Mouse (Mus musculus) heart, postnatal 25 days (tissue): ENCODE results near the gene Rnf225. TPM values are rescaled to one million over a fixed set of nuclear protein-coding genes. Genes with fewer than 3 reads are reported as not detected.
"Not testable (repeated sequence)": the region's sequence is repeated elsewhere in the genome, so short reads cannot be mapped to it uniquely, and the experiment has no call there.

ENCODE experiments used
- DNase-seq: peaks from one replicate; pipeline ENCODE4 v3.0.0; 2022; ENCODE audit warnings: low spot score
- intact Hi-C: fragments of 180-260 bp; cut with DNase I; formaldehyde crosslinking; loops from one replicate; pipeline ENCODE4 v1.15.1; 2025
- total RNA-seq, 2 experiments: library from RNA; stranded (reverse); gene quantifications; 2 replicates each; pipeline ENCODE4 v1.2.3; 2021

Gene Rnf225
- total RNA-seq: under 1 TPM; 0.21 to 0.22 TPM

DNA sequence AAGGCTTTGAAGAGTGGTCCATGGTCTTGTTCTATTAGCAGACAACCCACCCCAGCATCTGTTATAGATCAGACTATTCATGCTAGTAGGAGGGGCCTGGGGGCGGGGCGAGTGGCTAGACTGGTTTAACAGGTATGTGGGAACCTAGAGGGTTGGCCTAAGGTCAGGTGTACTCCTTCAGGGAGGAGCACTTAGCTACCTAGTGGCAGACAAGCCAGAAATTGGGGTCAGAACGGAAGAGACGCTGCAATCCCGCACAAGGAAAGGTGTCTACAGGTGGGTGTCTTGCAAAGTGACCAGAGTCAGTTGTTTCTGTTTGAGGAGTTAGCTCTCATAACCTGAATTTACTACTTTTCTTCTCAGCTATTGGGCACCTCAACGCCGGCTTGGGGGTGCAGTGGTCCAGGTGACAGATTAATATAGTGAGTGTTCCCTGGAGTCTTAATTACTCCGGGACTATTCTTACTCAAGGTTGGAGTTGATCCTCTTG, at the start of gene Rnf225:
Gene Rnf225 (plus strand): TSS at position 226 of the 490 bp plus-strand sequence.
- no peak for DNase-seq
- intact Hi-C loops: no loop called here

DNA sequence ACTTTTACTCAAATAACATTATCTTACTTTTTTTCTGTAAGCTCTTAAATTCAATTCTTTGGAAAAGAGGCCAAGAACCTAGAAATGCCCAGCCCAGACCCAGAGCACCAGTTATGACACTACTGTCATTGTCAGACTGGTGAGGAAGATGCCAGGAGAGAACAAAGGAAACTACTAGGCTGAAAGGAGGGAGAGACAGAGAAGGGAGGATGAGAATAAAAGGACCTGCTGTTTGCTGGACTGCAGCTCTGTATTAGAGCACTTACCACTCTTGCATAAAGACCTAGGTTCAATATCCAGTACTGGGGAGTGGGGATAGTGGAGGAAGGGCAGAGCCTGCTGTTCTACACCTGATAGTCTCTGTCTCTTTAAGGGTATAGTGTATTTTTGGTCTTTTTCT, 47.2 kb upstream of the Rnf225 start:
- DNase-seq: no peak
- intact Hi-C loops: loop anchor here (5.0 kb wide), 1 partner anchor 43 kb away; no protein-coding TSS in a partner anchor

DNA sequence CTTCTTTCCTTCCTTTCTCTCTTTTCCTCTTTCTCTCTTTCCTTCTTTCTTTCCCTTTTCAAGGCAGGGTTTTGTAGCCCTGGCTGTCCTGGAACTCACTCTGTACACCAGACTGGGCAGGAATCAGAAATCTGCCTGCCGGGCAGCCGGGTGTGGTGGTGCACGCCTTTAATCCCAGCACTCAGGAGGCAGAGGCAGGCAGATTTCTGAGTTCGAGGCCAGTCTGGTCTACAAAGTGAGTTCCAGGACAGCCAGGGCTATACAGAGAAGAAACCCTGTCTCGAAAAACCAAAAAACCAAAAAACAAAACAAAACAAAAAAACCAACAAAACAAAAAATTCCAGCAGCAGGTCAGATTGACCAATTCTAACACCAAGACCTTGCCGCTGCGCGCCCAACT, 46.7 kb upstream of the Rnf225 start:
- not testable (repeated sequence) for DNase-seq
- intact Hi-C loops: loop anchor here (5.0 kb wide), 1 partner anchor 43 kb away; no protein-coding TSS in a partner anchor

DNA sequence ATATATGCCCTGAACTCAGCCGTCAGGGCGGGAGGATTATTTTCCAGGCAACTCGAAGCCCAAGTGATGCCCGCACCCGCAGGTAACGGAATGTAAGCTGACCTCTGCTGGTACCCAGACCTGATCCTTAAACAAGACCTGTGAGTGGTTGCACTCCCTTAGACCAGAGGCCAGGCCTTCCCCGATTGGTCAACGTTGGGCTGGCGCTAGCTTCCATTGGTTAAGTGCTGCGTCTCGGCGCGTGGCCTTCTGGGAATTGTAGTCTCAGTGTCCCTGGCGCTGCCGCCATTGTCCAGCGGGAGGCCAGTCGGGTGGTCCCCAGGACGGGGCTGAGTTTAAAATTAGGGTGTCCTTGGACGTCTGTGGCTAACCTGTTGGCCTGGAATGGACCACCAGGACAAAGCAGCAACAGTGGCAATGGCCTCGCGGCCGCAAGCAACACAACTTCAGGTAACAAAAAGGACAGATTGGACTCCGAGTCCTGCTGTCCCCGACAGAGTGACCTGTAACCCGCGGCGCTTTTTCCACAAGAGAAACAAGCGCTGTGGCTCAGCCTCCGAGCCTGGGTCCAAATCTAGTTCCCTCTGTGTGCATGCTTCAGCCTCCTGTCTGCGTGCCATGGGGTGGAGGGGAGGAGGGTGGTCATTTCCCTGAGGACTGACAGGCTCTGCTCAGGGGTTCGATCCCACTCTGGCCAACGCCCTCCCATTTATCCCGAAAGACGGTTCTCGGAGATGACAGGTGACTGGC, 46.1 kb upstream of the Rnf225 start, which contains the start of gene Zfp128:
Gene Zfp128 (plus strand): TSS at position 267 of the 750 bp plus-strand sequence.
- DNase-seq: peak; percentile 91
- intact Hi-C loops: loop anchor here (5.0 kb wide), 1 partner anchor 44 kb away; no protein-coding TSS in a partner anchor

DNA sequence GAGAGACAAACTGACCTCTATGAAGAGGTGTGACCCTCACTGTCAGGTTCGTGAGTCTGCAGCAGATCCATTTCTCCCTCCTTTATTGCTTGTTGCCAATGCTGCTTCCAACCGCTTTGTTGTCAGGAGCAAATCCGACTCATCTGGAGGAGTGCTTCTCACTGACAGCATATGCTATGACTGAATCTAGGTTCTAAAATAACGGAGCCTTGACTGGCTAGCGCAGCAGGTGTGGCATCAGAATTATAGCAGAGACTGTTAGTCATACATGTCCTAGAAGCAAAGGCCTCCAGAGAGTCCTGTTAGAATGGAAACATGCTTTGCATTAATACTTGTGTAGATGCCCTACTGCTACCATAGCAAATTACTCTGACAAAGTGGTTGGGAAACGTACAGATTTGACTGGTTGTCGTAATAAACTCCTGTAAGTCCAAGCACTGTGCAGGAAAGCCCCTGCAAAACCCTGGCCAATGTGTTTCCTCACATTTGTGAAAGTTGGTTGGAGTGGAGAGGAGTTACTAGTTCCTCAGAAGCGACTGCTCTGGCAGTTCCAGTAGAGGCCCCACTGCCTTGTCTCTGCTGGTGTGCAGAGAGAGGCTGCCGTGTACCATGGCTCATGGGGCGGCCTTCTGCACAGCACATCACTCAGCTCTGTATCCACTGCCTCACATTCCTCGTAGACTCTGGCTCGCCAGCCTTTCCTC, 40.5 kb upstream of the Rnf225 start:
- intact Hi-C loops: no loop called here
- DNase-seq: no peak

DNA sequence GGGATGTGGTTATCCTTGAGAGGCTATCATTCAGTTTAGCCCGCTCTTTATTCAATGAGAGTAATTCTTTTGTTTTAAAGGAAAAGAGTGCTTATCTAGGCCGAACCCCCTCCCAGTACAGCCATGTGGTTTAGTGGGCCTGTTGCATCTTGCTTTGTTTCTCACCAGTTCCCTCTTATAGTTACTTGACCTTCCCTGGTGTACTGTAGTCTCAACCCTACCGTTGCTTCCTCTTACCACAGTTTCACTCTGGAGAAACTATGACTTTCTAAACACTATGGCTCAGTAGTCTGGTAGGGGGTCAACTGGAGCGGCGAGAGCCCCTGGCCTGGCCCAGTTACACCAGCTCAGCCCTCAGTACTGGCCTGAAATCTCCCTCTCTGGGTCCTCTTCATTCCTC, 39.6 kb upstream of the Rnf225 start:
- no peak for DNase-seq
- intact Hi-C loops: no loop called here

DNA sequence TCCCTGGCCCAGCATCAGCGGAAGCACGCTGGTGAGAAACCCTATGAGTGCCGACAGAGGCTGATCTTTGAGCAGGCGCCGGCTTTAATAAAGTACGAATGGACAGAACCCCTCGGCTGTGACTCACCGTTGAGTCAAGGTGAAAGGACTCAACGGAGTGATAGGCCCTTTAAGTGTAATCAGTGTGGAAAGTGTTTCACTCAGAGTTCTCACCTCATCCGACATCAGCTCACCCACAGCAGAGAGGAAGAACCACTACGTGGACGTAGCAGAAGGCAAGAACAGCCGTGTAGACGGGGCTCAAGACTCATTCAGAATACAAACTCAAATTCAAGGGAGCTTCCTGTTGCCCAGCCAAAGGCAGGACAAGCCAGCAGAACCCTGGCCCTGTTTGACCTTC, 36.3 kb upstream of the Rnf225 start:
- no peak for DNase-seq
- intact Hi-C loops: no loop called here

DNA sequence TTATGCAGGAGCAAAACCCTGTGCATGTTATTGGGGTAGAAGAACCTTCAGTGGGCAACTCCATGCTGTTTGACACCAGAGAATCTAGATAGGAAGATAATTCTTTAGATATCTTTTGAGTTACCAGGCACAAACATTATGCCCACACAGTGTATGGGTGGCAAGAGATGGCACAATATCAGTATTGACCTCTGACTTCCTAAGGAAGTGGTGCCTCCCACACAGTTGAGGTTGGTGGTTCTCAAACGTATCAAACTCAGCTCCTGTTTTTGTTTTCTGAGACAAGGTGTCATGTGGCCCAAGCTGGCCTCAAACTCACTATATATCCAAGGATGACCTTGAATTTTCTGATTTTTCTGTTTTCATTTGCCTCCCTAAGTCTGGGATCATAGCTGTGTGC, 35.9 kb upstream of the Rnf225 start:
- no peak for DNase-seq
- intact Hi-C loops: no loop called here

DNA sequence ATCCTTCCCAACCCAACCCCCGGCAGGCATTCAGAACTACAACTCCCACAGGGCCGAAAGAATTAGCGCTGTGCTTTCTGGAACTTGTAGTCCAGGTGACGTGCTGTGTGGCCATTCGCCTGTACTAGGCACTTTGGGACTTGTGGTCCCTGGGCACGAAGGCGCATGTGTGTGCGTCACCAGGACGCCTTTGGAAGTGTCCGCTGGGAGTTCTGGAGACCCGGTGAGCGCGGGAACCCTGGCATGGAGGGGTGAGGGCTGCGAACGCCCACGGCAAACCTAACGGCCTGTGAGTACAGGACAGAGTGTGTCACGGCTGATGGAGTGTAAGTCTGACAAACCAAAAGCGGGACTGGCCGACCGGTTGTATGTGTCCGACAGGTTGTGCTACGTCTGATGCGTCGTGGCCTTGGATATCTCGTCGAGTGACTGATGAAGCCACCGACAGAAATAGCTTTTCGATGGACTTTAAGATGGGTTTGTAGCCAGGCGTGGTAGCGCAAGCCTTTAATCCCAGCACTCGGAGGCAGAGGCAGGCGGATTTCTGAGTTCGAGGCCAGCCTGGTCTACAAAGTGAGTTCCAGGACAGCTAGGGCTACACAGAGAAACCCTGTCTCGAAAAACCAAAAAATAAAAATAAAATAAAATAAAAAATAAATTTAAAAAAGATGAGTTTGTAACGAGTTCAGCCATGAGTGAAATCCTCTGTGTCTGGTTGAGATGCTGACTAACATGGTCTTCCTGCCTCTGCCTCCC, 29.4 kb upstream of the Rnf225 start, which contains the start of gene Zscan22:
Gene Zscan22 (plus strand): TSS at position 161 of the 756 bp plus-strand sequence.
- intact Hi-C loops: loop anchor here (2.0 to 5.0 kb wide), 2 partner anchors 15 to 379 kb away; partner anchors contain the start of genes Lig1 and Zswim9
- peak; percentile 85 for DNase-seq

DNA sequence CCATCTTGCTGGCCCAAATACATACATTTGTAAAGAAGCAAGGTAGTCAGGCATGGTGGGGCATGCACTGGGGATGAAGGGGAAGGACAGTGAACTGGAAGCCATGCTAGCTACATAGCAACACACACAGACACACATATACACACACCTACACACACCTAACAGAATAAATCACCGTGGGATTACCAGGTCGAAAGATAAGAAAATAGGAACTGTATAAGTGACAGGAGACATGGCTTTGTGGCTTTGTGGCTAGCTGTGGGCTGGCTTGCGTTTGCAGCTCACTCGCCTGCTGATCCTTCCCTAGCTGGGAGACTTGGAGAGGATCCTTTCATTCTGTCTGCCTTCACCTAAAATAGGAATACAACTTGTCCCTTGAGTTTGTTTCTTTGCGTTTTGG, 25.7 kb upstream of the Rnf225 start:
- intact Hi-C loops: no loop called here

DNA sequence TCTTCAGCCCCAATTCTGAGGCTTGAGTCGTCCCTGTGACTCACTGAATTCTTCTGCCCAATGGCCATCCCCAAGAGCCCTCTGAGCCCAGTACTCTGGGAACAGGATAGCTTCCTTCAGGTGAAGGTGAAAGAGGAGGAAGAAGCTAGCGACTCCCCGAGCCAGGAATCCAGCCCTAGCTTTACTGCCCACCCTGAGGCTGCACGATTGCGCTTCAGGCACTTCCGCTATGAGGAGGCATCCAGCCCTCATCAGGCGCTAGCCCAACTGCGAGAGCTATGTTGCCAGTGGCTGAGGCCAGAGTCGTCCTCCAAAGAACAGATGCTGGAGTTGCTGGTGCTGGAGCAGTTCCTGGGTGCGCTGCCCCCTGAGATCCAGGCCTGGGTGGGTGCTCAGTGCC, 23.6 kb upstream of the Rnf225 start:
- DNase-seq: no peak
- intact Hi-C loops: no loop called here

More for the DNA sequence above, 25.7 kb upstream of the Rnf225 start:
- DNase-seq: no peak

DNA sequence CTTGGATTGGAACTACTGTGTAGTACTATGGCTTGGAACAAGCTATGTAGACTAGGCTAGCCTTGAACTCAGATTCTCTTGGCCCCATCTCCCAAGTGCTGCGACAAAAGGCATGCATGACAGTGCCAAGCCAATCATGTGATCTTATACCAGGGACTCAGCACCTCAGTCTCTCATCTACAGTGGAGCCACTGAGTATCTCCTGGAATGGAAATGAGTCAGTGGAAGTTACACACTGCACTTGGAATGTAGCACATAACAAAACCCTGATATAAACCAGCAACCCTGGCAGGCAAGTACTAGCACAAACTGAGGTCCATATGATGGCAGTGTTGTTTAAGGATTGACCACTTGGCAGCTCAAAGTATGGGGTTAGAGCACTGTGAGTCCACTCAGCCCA, 22.1 kb upstream of the Rnf225 start:
- no peak for DNase-seq
- intact Hi-C loops: loop anchor here (5.0 kb wide), 1 partner anchor 87 kb away; no protein-coding TSS in a partner anchor

DNA sequence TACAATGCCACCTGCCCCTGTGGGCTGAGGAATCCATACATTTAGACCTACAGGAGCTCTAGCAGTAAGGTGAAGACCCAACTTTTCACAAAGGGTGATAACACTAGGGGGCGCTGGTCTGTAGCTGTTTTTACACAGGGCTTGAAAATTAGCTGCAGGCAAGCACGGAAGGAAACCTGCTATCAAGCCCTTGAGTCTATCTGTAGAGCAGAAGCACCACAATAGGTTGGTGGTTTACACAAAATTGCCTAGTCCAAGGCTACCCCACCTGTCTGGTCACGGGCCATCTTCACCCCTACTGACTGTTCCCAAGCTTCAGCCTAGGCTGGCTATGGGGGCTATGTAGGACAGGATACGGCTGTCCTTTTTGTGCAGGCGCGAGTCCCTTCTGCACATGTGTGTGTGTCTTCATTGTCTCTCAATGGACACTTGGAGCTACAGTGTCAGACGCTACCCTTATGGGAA, 17.7 kb upstream of the Rnf225 start:
- intact Hi-C loops: loop anchor here (2.0 to 5.0 kb wide), 3 partner anchors 83 to 137 kb away; no protein-coding TSS in a partner anchor
- DNase-seq: peak; percentile 36

DNA sequence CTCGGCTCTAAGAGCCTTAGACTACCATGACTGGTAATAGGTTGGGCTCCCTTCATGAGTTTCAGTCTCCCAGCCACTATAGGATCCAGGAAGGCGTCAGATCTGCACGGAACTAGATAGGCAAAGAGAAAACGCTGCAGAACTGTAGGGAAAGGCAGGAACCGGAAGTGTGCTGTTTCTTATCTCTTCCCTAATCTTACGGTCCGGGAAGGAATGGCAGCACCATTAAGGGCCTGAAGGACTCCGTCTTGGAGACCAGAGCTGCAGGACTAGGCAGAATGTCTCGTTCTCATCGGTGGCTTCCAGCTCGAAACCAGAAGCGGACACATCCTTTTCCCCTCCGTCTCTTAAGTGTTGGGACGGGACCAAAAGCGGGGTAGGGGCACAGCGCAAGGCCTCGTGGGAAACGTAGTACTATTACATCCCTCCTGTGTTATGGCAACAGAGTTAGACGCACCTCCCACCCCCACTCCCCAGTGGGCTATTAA, 17.0 kb upstream of the Rnf225 start:
- DNase-seq: peak; percentile 24
- intact Hi-C loops: loop anchor here (5.0 kb wide), 1 partner anchor 37 kb away; no protein-coding TSS in a partner anchor

DNA sequence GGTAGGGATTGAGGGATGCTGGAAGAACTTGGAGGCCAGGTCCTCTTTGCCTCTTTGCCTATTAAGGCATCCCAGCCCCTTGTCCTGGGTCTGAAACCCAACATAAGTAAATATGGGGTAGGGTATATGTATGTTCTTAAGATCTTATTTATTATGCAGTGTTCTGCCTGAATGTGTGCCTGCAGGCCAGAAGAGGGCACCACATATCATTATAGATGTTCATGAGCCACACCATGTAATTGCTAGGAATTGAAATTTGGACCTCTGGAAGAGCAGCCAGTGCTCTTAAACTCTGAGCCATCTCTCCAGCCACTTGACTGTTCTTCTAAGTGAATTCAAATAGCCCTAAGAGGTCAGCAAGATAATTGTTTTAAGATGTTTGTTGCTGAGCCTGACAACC, 13.7 kb upstream of the Rnf225 start:
- intact Hi-C loops: loop anchor here (5.0 kb wide), 1 partner anchor 34 kb away; no protein-coding TSS in a partner anchor
- DNase-seq: no peak

DNA sequence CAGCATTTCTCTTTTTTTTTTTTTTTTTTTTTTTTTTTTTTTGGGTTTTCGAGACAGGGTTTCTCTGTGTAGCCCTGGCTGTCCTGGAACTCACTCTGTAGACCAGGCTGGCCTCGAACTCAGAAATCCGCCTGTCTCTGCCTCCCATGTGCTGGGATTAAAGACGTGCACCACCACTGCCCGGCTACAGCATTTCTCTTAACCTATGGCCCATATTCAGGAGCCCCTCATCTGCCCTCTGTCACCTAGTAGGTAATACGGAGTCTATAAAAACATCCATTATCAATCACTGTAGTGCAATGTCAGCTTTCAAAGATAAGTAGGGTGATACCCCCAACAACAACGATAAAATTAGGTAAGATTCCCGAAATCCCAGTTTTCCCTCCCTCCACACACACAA, 6.7 kb upstream of the Rnf225 start:
- intact Hi-C loops: loop anchor here (5.0 kb wide), 2 partner anchors 57 to 132 kb away; partner anchors contain the start of genes Mzf1 and Zfp446
- DNase-seq: not testable (repeated sequence)

DNA sequence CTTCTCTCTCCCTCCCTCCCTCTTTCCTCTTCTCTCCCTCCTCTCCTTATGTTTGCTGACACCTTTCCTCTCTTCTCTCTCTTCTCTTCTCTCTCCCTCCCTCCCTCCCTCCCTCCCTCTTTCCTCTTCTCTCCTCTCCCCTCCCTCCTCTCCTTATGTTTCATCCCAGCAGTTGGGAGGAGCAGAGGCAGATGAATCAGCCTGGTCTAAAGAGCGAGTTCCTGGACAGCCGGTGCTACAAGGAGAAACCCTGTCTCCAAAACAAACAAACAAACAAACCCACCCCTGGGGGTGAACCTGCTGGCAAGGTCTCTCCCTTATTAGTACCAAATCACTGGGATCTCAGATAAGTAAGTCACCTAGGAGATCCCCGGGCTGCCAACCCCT, 5.9 kb upstream of the Rnf225 start:
- DNase-seq: no peak
- intact Hi-C loops: loop anchor here (5.0 kb wide), 2 partner anchors 56 to 131 kb away; partner anchors contain the start of genes Mzf1 and Zfp446

DNA sequence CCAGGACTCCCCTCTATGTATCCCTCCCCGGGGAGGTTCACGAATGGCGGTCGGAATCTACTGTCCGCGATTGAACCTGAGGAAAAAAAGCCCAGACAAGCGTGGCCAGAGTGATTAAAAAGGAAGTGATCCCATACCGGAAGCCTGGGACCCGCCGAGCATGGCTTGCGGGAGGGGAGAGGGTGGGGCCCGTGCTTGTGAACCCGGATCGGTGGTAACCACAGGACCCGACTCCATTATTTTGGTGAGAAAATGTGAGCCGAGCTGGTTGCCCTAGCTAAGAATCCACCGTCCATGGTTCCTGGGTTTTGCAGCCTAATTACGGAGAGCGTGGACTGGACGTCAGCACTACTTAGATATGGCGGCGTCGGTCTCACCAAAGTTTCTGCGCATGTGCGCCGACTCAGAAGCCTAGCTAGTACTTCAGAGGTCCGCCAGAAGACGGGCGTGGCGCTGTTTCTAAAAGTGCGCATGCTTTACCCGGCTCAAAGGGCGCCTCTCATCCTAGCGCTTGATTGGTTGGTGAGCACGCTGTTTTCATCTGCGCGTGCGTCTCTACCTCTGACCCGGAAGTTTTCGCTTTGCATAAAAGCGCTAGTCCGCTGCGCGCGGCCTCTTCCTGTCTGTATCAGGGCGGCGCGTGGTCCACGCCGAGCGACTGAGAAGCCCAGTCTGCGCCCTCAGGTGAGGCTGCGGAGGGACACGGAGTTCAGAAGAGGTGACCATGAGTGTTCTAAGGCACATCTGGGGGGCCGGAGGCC, 5.3 kb upstream of the Rnf225 start, which contains the start of gene Rps5:
Gene Rps5 (plus strand): TSS at position 586 of the 761 bp plus-strand sequence.
- intact Hi-C loops: loop anchor here (2.0 to 5.0 kb wide), 3 partner anchors 27 to 130 kb away; partner anchors contain the start of genes Mzf1 and Zfp446
- peak; percentile 98 for DNase-seq
